Mouse (Mus musculus) stomach, embryonic 15.5 days (tissue): ENCODE data around the gene Cmpk2. TPM values are rescaled to one million over a fixed set of nuclear protein-coding genes. Genes with fewer than 3 reads are reported as not detected.
A peak's percentile ranks its signal among the peaks of the same experiment; 100 is the strongest.
"Not testable (repeated sequence)": the region's sequence is repeated elsewhere in the genome, so short reads cannot be mapped to it uniquely, and the experiment has no call there.

Experiments
- ATAC-seq: fragments of 200-750 bp; cut with Nextera tagmentation; 2 replicates; pipeline ENCODE4 v1.8.0; 2017; ENCODE audit warnings: low read depth, moderate number of reproducible peaks, moderate TSS enrichment; ENCODE audit not compliant: insufficient read depth, low FRiP score
- H3K27ac ChIP-seq: fragments of 300-500 bp; sonication (generic); 2 replicates; pipeline ENCODE4 v1.5.1; 2015; ENCODE audit warnings: mild to moderate bottlenecking, inconsistent platforms
- H3K27me3 ChIP-seq: fragments of 300-500 bp; sonication (generic); replicated peaks from 2 replicates; pipeline ENCODE4 v1.6.1; 2015; ENCODE audit warnings: inconsistent platforms
- H3K36me3 ChIP-seq: fragments of 300-500 bp; sonication (generic); 2 replicates; pipeline ENCODE4 v1.6.1; 2015; ENCODE audit warnings: inconsistent platforms
- H3K4me1 ChIP-seq: fragments of 300-500 bp; sonication (generic); 2 replicates; pipeline ENCODE4 v1.6.1; 2015; ENCODE audit warnings: inconsistent platforms
- H3K4me2 ChIP-seq: fragments of 300-500 bp; sonication (generic); 2 replicates; pipeline ENCODE4 v1.6.1; 2015; ENCODE audit warnings: mild to moderate bottlenecking, inconsistent platforms
- H3K4me3 ChIP-seq: fragments of 300-500 bp; sonication (generic); replicated peaks from 2 replicates; pipeline ENCODE4 v1.5.1; 2015; ENCODE audit warnings: inconsistent platforms
- H3K9ac ChIP-seq: fragments of 300-500 bp; sonication (generic); 2 replicates; pipeline ENCODE4 v1.6.1; 2015; ENCODE audit warnings: inconsistent platforms
- H3K9me3 ChIP-seq: fragments of 300-500 bp; sonication (generic); 2 replicates; pipeline ENCODE4 v1.6.1; 2016; ENCODE audit warnings: inconsistent platforms
- WGBS: fragments of 180-500 bp; shearing (Covaris S2); methylation state at CpG from one replicate; pipeline ENCODE4 v1.1.7; 2015; 5-methylcytosine and 5-hydroxymethylcytosine counted together
- polyA plus RNA-seq: library from polyadenylated mRNA; unstranded; fragments of >200 nt; fragmentation: Nextera tagmentation; extraction: Ambion mirVana; gene quantifications from 2 replicates; pipeline ENCODE4 v1.2.1, GENCODE M21; 2015

The Cmpk2 gene
- 6.2 and 6.7 TPM in 2 replicates for polyA plus RNA-seq

DNA sequence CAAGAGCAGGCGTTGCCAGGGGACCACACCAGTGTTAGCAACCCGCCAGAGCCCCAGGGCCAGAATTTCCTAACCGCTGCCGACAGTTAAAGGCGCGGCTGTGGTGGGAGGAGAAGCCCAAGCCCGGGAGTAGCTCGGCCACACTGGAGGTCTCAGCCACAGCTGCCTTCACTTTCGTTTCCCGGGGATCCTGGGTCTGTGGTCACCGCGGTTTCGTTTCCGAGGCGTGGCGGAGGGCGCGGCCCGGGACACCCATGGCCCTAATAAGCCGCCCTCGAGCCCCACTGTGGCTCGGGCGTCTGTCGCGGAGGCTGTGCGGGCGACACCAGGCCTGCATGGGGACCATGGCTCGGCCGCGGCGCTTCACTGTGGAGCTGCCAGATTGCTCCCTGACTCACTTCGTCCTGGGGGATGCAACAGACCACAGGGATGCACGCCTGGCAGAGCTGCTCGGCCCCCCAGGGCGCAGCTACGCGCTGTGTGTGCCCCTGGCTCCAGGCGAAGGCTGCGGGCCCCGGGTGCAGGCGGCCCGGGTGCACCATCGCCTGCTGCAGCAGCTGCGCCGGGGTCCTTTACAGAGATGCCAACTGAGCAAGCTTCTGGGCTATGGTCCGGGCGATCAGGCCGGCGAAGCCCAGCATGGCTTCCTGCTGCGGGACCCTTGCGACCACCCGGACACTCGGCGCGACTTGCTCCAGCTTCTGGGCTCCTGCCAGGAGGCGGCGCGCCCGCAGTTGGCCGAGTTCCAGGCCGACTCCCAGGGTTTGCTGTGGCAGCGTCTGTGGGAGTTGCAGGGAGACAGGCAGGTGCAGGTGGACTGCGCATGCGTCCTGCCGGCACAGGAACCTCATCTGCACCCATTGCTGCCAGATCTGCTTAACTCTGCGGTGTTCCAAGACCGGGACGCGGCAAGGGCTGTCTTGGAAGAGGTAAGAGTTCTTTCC, at the start of gene Cmpk2:
Gene Cmpk2, plus strand, starts transcription at position 107 of the 944 bp plus-strand sequence.
- WGBS: under 1% methylated on average over 69 of the region's 69 CpGs
- H3K9me3 ChIP-seq: no peaks in the 10 kb centered on the region
- ATAC-seq: peak; percentile 83

GRCm38 (mm10) chr12:26424841-26425240, 44.2 kb upstream of the Cmpk2 start:
- H3K4me1 ChIP-seq: no peaks in the 10 kb centered on the region
- no peak overlapping the region for H3K4me2 ChIP-seq
- H3K4me3 ChIP-seq: no peak overlapping the region
- no peaks in the 10 kb centered on the region for H3K9me3 ChIP-seq
- no peak for ATAC-seq
- 75% methylated on average over 2 of the region's 2 CpGs for WGBS
- no peaks in the 10 kb centered on the region for H3K36me3 ChIP-seq
- no peaks in the 10 kb centered on the region for H3K27me3 ChIP-seq
- no peak overlapping the region for H3K27ac ChIP-seq
- H3K9ac ChIP-seq: no peak overlapping the region

More for the DNA sequence above, at the start of gene Cmpk2:
- Histone ChIP-seq H3K4me3 (peak within 1 kb of the TSS; percentile 62), H3K4me1 (0 out of 2 replicates have a peak, but pooled peaks cover 4% of the 10 kb centered on the region), H3K27me3 (no peaks in the 10 kb centered on the region), H3K4me2 (peak within 1 kb of the TSS; percentile 97), H3K27ac (peak within 1 kb of the TSS; percentile 73), H3K9ac (peak within 1 kb of the TSS; percentile 31), H3K36me3 (no peaks in the 10 kb centered on the region)

GRCm38 (mm10) chr12:26428771-26429170, 40.2 kb upstream of the Cmpk2 start:
- 82% methylated on average over 2 of the region's 2 CpGs for WGBS
- H3K36me3 ChIP-seq, H3K4me3 ChIP-seq, ATAC-seq, H3K27ac ChIP-seq, H3K9me3 ChIP-seq, H3K9ac ChIP-seq, H3K4me2 ChIP-seq, H3K27me3 ChIP-seq, H3K4me1 ChIP-seq: not testable (repeated sequence)

DNA sequence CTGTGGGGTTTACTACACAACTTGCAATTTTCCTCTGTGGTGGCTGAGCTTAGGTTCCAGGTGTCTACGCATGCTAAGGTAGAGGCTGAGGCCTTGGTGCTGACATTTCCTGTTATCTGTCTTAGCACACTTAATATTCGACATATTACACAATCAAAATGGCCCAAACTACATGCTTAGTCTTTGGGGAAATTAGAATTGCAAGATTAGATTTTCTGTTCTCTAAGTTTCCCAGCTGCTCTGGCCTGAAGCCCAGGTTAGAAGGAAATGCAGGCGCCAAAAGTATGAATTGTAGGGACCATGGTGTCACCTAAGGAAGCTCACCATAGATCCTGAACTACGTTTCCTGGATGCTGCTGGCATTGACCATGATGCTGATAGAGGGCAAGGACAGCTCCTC, 32.7 kb upstream of the Cmpk2 start:
- Histone ChIP-seq H3K4me1 (no peaks in the 10 kb centered on the region), H3K4me3 (no peak overlapping the region), H3K9ac (no peak overlapping the region), H3K36me3 (no peaks in the 10 kb centered on the region), H3K27ac (no peak overlapping the region), H3K4me2 (no peak overlapping the region), H3K27me3 (no peaks in the 10 kb centered on the region), H3K9me3 (no peaks in the 10 kb centered on the region)
- no peak for ATAC-seq
- 75% methylated on average over 4 of the region's 4 CpGs for WGBS

DNA sequence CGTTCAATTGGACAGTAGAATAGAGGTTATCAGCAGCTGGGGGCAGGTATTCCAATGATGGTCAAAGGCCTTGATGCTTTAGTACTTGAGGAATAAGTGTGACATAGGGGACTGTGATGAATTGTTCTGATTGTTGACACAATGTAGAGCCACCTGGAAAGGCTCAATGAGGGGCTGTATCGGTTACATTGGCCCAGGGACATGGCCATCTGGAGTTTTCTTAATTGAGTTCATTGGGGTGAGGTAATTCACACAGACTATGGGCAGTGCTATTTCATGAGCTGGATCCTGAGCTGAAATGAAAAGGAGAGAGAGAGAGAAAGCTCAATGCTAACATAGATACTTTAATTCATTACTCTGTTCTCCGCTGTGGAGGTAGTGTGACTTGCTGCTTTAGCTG, 31.1 kb upstream of the Cmpk2 start:
- no peaks in the 10 kb centered on the region for H3K4me1 ChIP-seq
- H3K4me3 ChIP-seq: no peak overlapping the region
- no peak for ATAC-seq
- no peaks in the 10 kb centered on the region for H3K9me3 ChIP-seq
- H3K9ac ChIP-seq: no peak overlapping the region
- no peak overlapping the region for H3K27ac ChIP-seq
- WGBS: 44% methylated on average over 3 of the region's 3 CpGs
- H3K27me3 ChIP-seq: no peaks in the 10 kb centered on the region
- no peak overlapping the region for H3K4me2 ChIP-seq
- H3K36me3 ChIP-seq: no peaks in the 10 kb centered on the region

- Histone ChIP-seq H3K9ac (no peak overlapping the region), H3K4me1 (no peaks in the 10 kb centered on the region), H3K27ac (no peak overlapping the region), H3K4me3 (no peak overlapping the region), H3K4me2 (no peak overlapping the region), H3K27me3 (no peaks in the 10 kb centered on the region), H3K9me3 (no peaks in the 10 kb centered on the region), H3K36me3 (no peaks in the 10 kb centered on the region)
- ATAC-seq: no peak
- WGBS: 51% methylated on average over 3 of the region's 3 CpGs
Measured at GRCm38 (mm10) chr12:26439366-26439765, 29.6 kb upstream of the Cmpk2 start.

DNA sequence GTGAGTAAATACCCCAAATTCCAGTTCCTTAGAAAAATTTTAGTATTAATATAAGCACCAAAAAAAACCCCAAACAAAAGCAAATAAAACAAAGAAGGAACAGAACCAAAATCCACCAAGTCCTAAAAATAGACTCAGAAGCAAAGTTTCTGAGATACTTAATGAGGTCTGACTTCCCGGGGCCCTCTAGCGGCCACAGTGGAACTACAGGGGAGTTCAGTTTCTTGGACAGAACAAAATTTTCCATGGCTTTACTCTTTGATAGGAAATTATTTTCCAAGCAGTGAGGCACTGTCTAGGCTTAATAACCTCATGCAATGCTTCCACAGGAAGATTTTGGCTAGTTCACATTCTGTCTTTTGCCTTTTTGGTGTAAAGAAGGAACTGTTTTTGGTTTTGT, 24.9 kb upstream of the Cmpk2 start:
- Histone ChIP-seq H3K9ac (no peak overlapping the region), H3K9me3 (no peaks in the 10 kb centered on the region), H3K4me3 (no peak overlapping the region), H3K36me3 (no peaks in the 10 kb centered on the region), H3K4me1 (no peaks in the 10 kb centered on the region), H3K27ac (no peak overlapping the region), H3K27me3 (no peaks in the 10 kb centered on the region), H3K4me2 (no peak overlapping the region)
- no peak for ATAC-seq
- WGBS: 1% methylated on average over 2 of the region's 2 CpGs

- Histone ChIP-seq H3K27ac (no peak overlapping the region), H3K9ac (no peak overlapping the region), H3K4me3 (no peak overlapping the region), H3K36me3 (no peaks in the 10 kb centered on the region), H3K4me2 (no peak overlapping the region), H3K4me1 (no peaks in the 10 kb centered on the region), H3K27me3 (no peaks in the 10 kb centered on the region), H3K9me3 (no peaks in the 10 kb centered on the region)
- no peak for ATAC-seq
- 63% methylated on average over 2 of the region's 2 CpGs for WGBS
Measured at GRCm38 (mm10) chr12:26444511-26444910, 24.5 kb upstream of the Cmpk2 start.

DNA sequence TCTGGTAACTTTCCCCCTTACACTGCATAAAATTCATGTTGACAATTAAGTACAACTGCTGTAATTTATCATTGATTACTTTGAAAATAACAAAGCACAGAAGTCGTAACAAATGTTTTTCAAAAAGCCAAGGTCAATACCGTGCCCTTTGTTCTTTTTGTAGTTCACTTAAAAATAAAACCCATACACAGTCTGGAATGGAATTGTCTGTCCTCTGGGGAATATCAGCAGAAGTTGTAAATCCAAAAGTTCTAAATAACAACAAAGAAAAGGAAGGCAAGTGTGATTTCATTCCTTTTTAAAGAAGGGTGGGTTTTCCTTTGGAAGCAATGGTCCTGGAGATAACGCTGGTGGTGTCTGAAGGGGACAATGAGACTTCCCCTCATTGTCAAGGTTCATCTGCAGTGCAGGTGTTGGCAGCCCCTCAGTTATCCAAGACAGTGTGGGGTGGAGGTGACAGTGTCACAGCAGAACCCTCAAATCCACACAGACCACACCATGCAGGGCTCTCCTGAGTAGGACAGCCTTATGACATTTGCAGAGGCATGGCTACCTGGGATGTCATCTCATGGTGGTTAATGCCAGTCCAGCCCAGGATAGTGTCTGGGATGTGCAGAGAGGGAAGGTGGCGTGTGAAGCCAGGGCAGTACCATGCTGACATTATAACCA, 22.5 kb upstream of the Cmpk2 start:
- Histone ChIP-seq H3K36me3 (no peaks in the 10 kb centered on the region), H3K4me3 (no peak overlapping the region), H3K27me3 (no peaks in the 10 kb centered on the region), H3K9ac (no peak overlapping the region), H3K27ac (no peak overlapping the region), H3K9me3 (no peaks in the 10 kb centered on the region), H3K4me2 (no peak overlapping the region), H3K4me1 (no peaks in the 10 kb centered on the region)
- no peak for ATAC-seq
- 76% methylated on average over 4 of the region's 4 CpGs for WGBS

GRCm38 (mm10) chr12:26449483-26449882, 19.5 kb upstream of the Cmpk2 start:
- ATAC-seq: no peak
- Histone ChIP-seq H3K4me2 (no peak overlapping the region), H3K27ac (no peak overlapping the region), H3K36me3 (no peaks in the 10 kb centered on the region), H3K9ac (no peak overlapping the region), H3K4me1 (no peaks in the 10 kb centered on the region), H3K9me3 (no peaks in the 10 kb centered on the region), H3K4me3 (no peak overlapping the region), H3K27me3 (no peaks in the 10 kb centered on the region)
- 96% methylated on average over 2 of the region's 2 CpGs for WGBS

GRCm38 (mm10) chr12:26451150-26451549, 17.9 kb upstream of the Cmpk2 start:
- Histone ChIP-seq H3K4me2 (no peak overlapping the region), H3K9ac (no peak overlapping the region), H3K9me3 (no peaks in the 10 kb centered on the region), H3K36me3 (no peaks in the 10 kb centered on the region), H3K4me3 (no peak overlapping the region), H3K27me3 (no peaks in the 10 kb centered on the region), H3K4me1 (peaks cover 6% of the 10 kb centered on the region), H3K27ac (no peak overlapping the region)
- WGBS: 28% methylated on average over 1 of the region's 1 CpGs
- no peak for ATAC-seq

- 63% methylated on average over 4 of the region's 4 CpGs for WGBS
- no peak overlapping the region for H3K27ac ChIP-seq
Measured at GRCm38 (mm10) chr12:26452951-26453350, 16.1 kb upstream of the Cmpk2 start.

More at GRCm38 (mm10) chr12:26452951-26453350, 16.1 kb upstream of the Cmpk2 start:
- Histone ChIP-seq H3K36me3 (no peaks in the 10 kb centered on the region), H3K4me3 (no peak overlapping the region), H3K4me1 (peaks cover 8% of the 10 kb centered on the region), H3K9ac (no peak overlapping the region), H3K9me3 (no peaks in the 10 kb centered on the region), H3K4me2 (no peak overlapping the region), H3K27me3 (no peaks in the 10 kb centered on the region)
- no peak for ATAC-seq
